Mouse (Mus musculus): ENCODE measurements around the gene Jmjd1c. TPM values are rescaled to one million over a fixed set of nuclear protein-coding genes. Genes with fewer than 3 reads are reported as not detected.
A peak's percentile ranks its signal among the peaks of the same experiment; 100 is the strongest.
"Not testable (repeated sequence)": the region's sequence is repeated elsewhere in the genome, so short reads cannot be mapped to it uniquely, and the experiment has no call there.

The Jmjd1c gene
- polyA plus RNA-seq, 1 experiment, result 31.5 TPM

DNA sequence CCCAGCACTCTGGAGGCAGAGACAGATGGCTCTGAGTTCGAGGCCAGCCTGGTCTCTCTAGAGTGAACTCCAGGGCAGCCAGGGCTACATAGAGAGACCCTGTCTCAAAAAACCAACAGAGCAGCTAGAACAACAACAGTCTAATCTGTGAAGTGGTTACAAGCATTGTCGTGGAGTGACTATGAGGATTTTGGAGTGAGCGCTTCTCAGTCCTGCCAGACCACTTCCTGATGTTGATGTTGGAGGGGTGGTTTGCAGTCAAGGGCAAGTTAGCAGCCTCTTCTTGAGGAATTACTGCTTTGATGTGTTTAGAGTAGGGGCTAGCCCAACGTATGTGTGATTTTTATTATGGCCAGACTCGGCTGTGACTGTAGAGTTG, 15.9 kb downstream of the Jmjd1c start:
- H3K27ac ChIP-seq (ENCODE audit: control insufficient read depth, insufficient read depth, low read length), result no peak overlapping the region
- H3K27me3 ChIP-seq (ENCODE audit: control insufficient read depth, insufficient read depth, low read length), result no peaks in the 10 kb centered on the region
- no peak for TF ChIP-seq CTCF (IDR thresholded peaks at IDR 0.05; ENCODE audit: borderline replicate concordance, control insufficient read depth, extremely low read depth, insufficient read depth, low read length, poor library complexity)
- TF ChIP-seq POLR2A (IDR thresholded peaks at IDR 0.05; ENCODE audit: control insufficient read depth, extremely low read depth, insufficient read depth, low read length, poor library complexity), result no peak
- H3K4me3 ChIP-seq (ENCODE audit: control insufficient read depth, insufficient read depth, low read length), result no peak overlapping the region
- no peak for DNase-seq
- no peaks in the 10 kb centered on the region for H3K36me3 ChIP-seq (ENCODE audit: control insufficient read depth, insufficient read depth, low read length)
- WGBS, result 36% methylated on average over 5 of the region's 5 CpGs
- H3K4me1 ChIP-seq (replicated peaks; ENCODE audit: control insufficient read depth, insufficient read depth, low read length), result peaks cover 18% of the 10 kb centered on the region

DNA sequence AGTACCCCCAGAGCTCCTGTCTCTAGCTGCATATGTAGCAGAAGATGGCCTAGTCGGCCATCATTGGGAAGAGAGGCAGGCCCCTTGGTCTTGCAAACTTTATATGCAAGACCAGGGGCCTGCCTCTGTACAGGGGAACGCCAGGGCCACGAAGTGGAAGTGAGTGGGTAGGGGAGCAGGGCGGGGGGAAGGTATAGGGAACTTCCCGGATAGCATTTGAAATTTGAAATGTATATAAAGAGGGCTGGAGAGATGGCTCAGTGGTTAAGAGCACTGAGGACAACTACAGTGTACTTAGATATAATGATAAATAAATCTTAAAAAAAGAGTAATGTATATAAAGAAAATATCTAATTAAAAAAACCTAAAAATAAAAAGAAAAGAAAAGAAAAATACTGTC, 17.0 kb downstream of the Jmjd1c start:
- H3K4me3 ChIP-seq (ENCODE audit: control insufficient read depth, insufficient read depth, low read length); DNase-seq; H3K27me3 ChIP-seq (ENCODE audit: control insufficient read depth, insufficient read depth, low read length); H3K27ac ChIP-seq (ENCODE audit: control insufficient read depth, insufficient read depth, low read length); H3K36me3 ChIP-seq (ENCODE audit: control insufficient read depth, insufficient read depth, low read length): not testable (repeated sequence)
- WGBS, result 67% methylated on average over 5 of the region's 5 CpGs
- H3K4me1 ChIP-seq (replicated peaks; ENCODE audit: control insufficient read depth, insufficient read depth, low read length), result peaks cover 18% of the 10 kb centered on the region

DNA sequence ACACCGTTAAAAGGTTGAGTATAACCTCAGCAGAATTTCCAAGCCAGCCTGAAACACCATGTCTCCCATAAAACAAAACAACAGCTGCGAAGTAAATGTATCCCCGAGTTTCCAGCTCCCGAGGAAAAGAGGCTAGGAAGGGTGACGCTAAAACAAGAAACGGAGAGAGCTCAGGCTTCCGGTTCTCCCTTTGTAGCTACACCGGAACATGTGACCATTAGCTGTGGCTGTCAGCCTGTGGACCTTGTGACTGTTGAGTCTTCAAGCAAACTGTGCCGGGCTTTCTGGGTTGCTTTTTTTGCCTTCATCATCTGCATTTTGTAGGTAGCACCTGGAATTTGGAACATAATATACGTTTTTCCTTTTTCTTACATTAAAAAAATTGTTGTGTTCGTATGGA, 17.9 kb downstream of the Jmjd1c start:
- H3K27me3 ChIP-seq (ENCODE audit: control insufficient read depth, insufficient read depth, low read length), result no peaks in the 10 kb centered on the region
- H3K4me1 ChIP-seq (replicated peaks; ENCODE audit: control insufficient read depth, insufficient read depth, low read length), result peaks cover 18% of the 10 kb centered on the region
- H3K36me3 ChIP-seq (ENCODE audit: control insufficient read depth, insufficient read depth, low read length), result no peaks in the 10 kb centered on the region
- WGBS, result 94% methylated on average over 11 of the region's 11 CpGs
- TF ChIP-seq CTCF (IDR thresholded peaks at IDR 0.05; ENCODE audit: borderline replicate concordance, control insufficient read depth, extremely low read depth, insufficient read depth, low read length, poor library complexity) (no peak), POLR2A (IDR thresholded peaks at IDR 0.05; ENCODE audit: control insufficient read depth, extremely low read depth, insufficient read depth, low read length, poor library complexity) (no peak)
- no peak overlapping the region for H3K27ac ChIP-seq (ENCODE audit: control insufficient read depth, insufficient read depth, low read length)
- no peak overlapping the region for H3K4me3 ChIP-seq (ENCODE audit: control insufficient read depth, insufficient read depth, low read length)
- no peak for DNase-seq

DNA sequence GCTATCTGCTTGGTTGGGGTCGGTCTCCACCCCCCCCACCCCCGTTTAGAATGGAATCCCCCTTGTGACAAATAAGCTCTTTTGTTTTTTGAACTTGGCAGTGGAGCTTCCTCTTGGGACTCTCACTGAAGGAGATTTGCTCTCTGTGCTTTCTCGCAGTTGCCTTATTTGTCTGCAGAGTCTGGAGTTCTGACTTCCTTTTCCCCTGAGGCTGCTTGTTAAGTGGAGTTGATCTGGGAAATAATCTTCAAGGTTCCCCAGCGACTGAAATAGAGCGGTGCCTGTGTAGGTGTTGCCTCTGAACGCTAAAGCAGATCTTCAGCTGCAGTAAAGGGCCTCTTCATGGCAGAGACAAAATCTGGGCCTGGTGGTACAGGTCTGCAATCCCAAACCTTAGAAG, 19.2 kb downstream of the Jmjd1c start:
- no peak for DNase-seq
- no peak for TF ChIP-seq POLR2A (IDR thresholded peaks at IDR 0.05; ENCODE audit: control insufficient read depth, extremely low read depth, insufficient read depth, low read length, poor library complexity)
- TF ChIP-seq CTCF (IDR thresholded peaks at IDR 0.05; ENCODE audit: borderline replicate concordance, control insufficient read depth, extremely low read depth, insufficient read depth, low read length, poor library complexity), result no peak
- Histone ChIP-seq H3K27ac (ENCODE audit: control insufficient read depth, insufficient read depth, low read length) (peak overlapping the region; percentile 9; the same call in 1 of the 2 replicates), H3K4me1 (replicated peaks; ENCODE audit: control insufficient read depth, insufficient read depth, low read length) (peaks cover 18% of the 10 kb centered on the region), H3K36me3 (ENCODE audit: control insufficient read depth, insufficient read depth, low read length) (no peaks in the 10 kb centered on the region), H3K27me3 (ENCODE audit: control insufficient read depth, insufficient read depth, low read length) (no peaks in the 10 kb centered on the region), H3K4me3 (ENCODE audit: control insufficient read depth, insufficient read depth, low read length) (no peak overlapping the region)
- 31% methylated on average over 6 of the region's 6 CpGs for WGBS

DNA sequence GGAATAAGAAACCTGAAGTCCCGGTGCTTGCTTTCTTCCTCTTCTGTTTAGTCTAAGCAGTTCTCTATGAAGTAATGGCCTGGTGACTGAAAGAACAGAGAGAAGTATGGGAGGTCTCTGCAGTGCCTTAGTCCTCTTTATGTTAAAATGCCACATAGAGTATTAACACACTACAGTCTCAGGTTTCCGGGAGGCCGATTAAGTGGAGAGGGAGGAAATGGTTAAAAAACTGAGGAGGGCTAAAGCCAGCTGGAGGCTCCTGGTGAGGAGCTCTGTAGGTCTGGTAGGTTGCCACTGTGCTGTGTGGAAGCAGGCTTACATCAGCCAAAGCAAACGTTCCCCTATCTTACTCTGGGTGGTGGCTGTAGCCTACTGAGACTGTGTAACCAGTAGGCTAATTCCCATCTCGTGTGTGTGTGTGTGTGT, 19.8 kb downstream of the Jmjd1c start:
- Histone ChIP-seq H3K4me3 (ENCODE audit: control insufficient read depth, insufficient read depth, low read length) (no peak overlapping the region), H3K27ac (ENCODE audit: control insufficient read depth, insufficient read depth, low read length) (no peak overlapping the region), H3K4me1 (replicated peaks; ENCODE audit: control insufficient read depth, insufficient read depth, low read length) (peaks cover 18% of the 10 kb centered on the region), H3K36me3 (ENCODE audit: control insufficient read depth, insufficient read depth, low read length) (no peaks in the 10 kb centered on the region), H3K27me3 (ENCODE audit: control insufficient read depth, insufficient read depth, low read length) (no peaks in the 10 kb centered on the region)
- DNase-seq, result no peak
- TF ChIP-seq CTCF (IDR thresholded peaks at IDR 0.05; ENCODE audit: borderline replicate concordance, control insufficient read depth, extremely low read depth, insufficient read depth, low read length, poor library complexity), result no peak
- no peak for TF ChIP-seq POLR2A (IDR thresholded peaks at IDR 0.05; ENCODE audit: control insufficient read depth, extremely low read depth, insufficient read depth, low read length, poor library complexity)
- WGBS, result 24% methylated on average over 5 of the region's 5 CpGs

DNA sequence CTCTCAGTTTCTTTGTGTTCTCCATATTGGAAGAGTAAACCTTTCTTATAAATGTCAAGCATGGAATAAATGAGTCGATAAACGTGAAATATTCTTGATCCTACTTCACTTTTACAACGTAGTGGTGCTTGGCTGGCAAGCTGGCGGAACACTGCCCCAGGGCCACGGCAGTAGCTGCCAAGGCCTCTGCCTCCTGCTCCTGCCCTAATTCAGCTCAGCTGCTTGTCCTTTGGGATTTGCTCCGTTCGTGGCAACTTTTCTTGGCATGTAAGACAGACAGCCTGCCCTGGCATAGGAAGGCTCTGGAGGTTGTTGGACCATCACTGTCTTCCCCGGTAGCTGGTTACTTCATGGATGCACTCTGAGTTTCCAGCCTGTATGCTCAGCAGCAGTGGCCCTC, 20.3 kb downstream of the Jmjd1c start:
- DNase-seq, result no peak
- no peak overlapping the region for H3K4me3 ChIP-seq (ENCODE audit: control insufficient read depth, insufficient read depth, low read length)

DNA sequence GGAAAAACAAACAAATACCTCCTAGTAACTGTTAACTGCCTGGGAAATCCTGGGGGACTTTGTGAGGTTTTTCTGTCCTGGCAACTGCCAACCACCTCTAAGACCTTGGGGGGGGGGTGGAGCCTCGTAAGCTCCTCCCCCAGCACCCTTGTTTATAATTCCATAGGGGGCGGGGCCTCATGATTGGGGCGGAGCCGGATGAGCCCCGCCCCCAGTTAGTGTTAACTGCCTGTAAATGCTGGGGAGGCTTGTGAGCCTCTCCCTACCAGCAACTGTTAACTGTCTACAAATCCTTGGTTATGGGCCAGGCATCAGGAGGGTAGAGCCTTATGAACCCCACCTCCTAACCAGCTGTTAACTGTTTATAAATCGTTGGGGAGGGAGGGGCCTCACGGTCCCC, 23.4 kb downstream of the Jmjd1c start:
- no peak for DNase-seq
- Histone ChIP-seq H3K4me1 (replicated peaks; ENCODE audit: control insufficient read depth, insufficient read depth, low read length) (peaks cover 11% of the 10 kb centered on the region), H3K27ac (ENCODE audit: control insufficient read depth, insufficient read depth, low read length) (no peak overlapping the region), H3K27me3 (ENCODE audit: control insufficient read depth, insufficient read depth, low read length) (no peaks in the 10 kb centered on the region), H3K4me3 (ENCODE audit: control insufficient read depth, insufficient read depth, low read length) (no peak overlapping the region), H3K36me3 (ENCODE audit: control insufficient read depth, insufficient read depth, low read length) (no peaks in the 10 kb centered on the region)
- TF ChIP-seq CTCF (IDR thresholded peaks at IDR 0.05; ENCODE audit: borderline replicate concordance, control insufficient read depth, extremely low read depth, insufficient read depth, low read length, poor library complexity) (no peak), POLR2A (IDR thresholded peaks at IDR 0.05; ENCODE audit: control insufficient read depth, extremely low read depth, insufficient read depth, low read length, poor library complexity) (no peak)
- WGBS, result 83% methylated on average over 7 of the region's 7 CpGs

More for the DNA sequence above, 20.3 kb downstream of the Jmjd1c start:
- H3K27ac ChIP-seq (ENCODE audit: control insufficient read depth, insufficient read depth, low read length), result no peak overlapping the region
- H3K4me1 ChIP-seq (replicated peaks; ENCODE audit: control insufficient read depth, insufficient read depth, low read length), result peaks cover 18% of the 10 kb centered on the region
- 89% methylated on average over 8 of the region's 8 CpGs for WGBS
- no peaks in the 10 kb centered on the region for H3K36me3 ChIP-seq (ENCODE audit: control insufficient read depth, insufficient read depth, low read length)
- no peaks in the 10 kb centered on the region for H3K27me3 ChIP-seq (ENCODE audit: control insufficient read depth, insufficient read depth, low read length)
- TF ChIP-seq CTCF (IDR thresholded peaks at IDR 0.05; ENCODE audit: borderline replicate concordance, control insufficient read depth, extremely low read depth, insufficient read depth, low read length, poor library complexity) (no peak), POLR2A (IDR thresholded peaks at IDR 0.05; ENCODE audit: control insufficient read depth, extremely low read depth, insufficient read depth, low read length, poor library complexity) (no peak)

Measured in thymus, adult 2 months (tissue).